In genomic region chr3:154332213-154332530, GRCm38 (mm10) we compare ENCODE assay signal across 8 mouse cellular contexts. TPM values are rescaled to one million over a fixed set of nuclear protein-coding genes. Genes with fewer than 3 reads are reported as not detected.
DNase-seq lines count a peak whose midpoint lies in the region; ATAC-seq and TF ChIP-seq lines count a peak whose summit lies in the region.

No protein-coding gene starts in this region.

- H3K27ac ChIP-seq in embryonic facial prominence, embryonic 14.5 days (replicated peaks; ENCODE audit: low read depth, low read length), result peak overlapping the region; percentile 91
- no peak overlapping the region for H3K27ac ChIP-seq in hindbrain, embryonic 16.5 days (ENCODE audit: low read depth, low read length)
- no peak overlapping the region for H3K27ac ChIP-seq in liver, embryonic 13.5 days
- H3K27ac ChIP-seq in thymus, adult 2 months (ENCODE audit: control insufficient read depth, insufficient read depth, low read length), result no peak overlapping the region

- H3K36me3 ChIP-seq in embryonic facial prominence, embryonic 14.5 days (ENCODE audit: control insufficient read depth, insufficient read depth, low read length), result no peaks in the 10 kb centered on the region
- no peaks in the 10 kb centered on the region for H3K36me3 ChIP-seq in hindbrain, embryonic 16.5 days (ENCODE audit: control insufficient read depth, insufficient read depth, low read length)
- no peaks in the 10 kb centered on the region for H3K36me3 ChIP-seq in liver, embryonic 13.5 days
- no peaks in the 10 kb centered on the region for H3K36me3 ChIP-seq in thymus, adult 2 months (ENCODE audit: control insufficient read depth, insufficient read depth, low read length)

- 3% methylated on average over 20 of the region's 20 CpGs for WGBS in embryonic facial prominence, embryonic 14.5 days
- 1% methylated on average over 20 of the region's 20 CpGs for WGBS in hindbrain, embryonic 16.5 days
- 1% methylated on average over 20 of the region's 20 CpGs for WGBS in liver, embryonic 13.5 days (ENCODE audit: insufficient replicate concordance)
- WGBS in thymus, adult 2 months, result 3% methylated on average over 20 of the region's 20 CpGs

- H3K4me1 ChIP-seq in embryonic facial prominence, embryonic 14.5 days (ENCODE audit: control insufficient read depth, insufficient read depth, low read length), result no peaks in the 10 kb centered on the region
- peaks cover 9% of the 10 kb centered on the region for H3K4me1 ChIP-seq in hindbrain, embryonic 16.5 days (ENCODE audit: control insufficient read depth, insufficient read depth, low read depth, low read length)
- peaks cover 13% of the 10 kb centered on the region for H3K4me1 ChIP-seq in liver, embryonic 13.5 days (replicated peaks)
- no peaks in the 10 kb centered on the region for H3K4me1 ChIP-seq in thymus, adult 2 months (replicated peaks; ENCODE audit: control insufficient read depth, insufficient read depth, low read length)

- H3K27me3 ChIP-seq in embryonic facial prominence, embryonic 14.5 days (replicated peaks; ENCODE audit: control insufficient read depth, insufficient read depth, low read length), result peaks cover 85% of the 10 kb centered on the region
- H3K27me3 ChIP-seq in hindbrain, embryonic 16.5 days (replicated peaks; ENCODE audit: control insufficient read depth, insufficient read depth, low read length), result peaks cover 45% of the 10 kb centered on the region
- peaks cover 97% of the 10 kb centered on the region for H3K27me3 ChIP-seq in liver, embryonic 13.5 days
- H3K27me3 ChIP-seq in thymus, adult 2 months (ENCODE audit: control insufficient read depth, insufficient read depth, low read length), result peaks cover 19% of the 10 kb centered on the region

- H3K9ac ChIP-seq in embryonic facial prominence, embryonic 14.5 days (ENCODE audit: low read depth, low read length), result peak overlapping the region; percentile 85
- H3K9ac ChIP-seq in hindbrain, embryonic 16.5 days (ENCODE audit: low read depth, low read length), result no peak overlapping the region
- no peak overlapping the region for H3K9ac ChIP-seq in liver, embryonic 13.5 days

- H3K4me2 ChIP-seq in embryonic facial prominence, embryonic 14.5 days (ENCODE audit: low read depth, low read length), result peak overlapping the region; percentile 70
- peak overlapping the region; percentile 32 for H3K4me2 ChIP-seq in hindbrain, embryonic 16.5 days (ENCODE audit: low read length)
- H3K4me2 ChIP-seq in liver, embryonic 13.5 days, result peak overlapping the region; percentile 39

- no peak for TF ChIP-seq POLR2A in thymus, adult 2 months (IDR thresholded peaks at IDR 0.05; ENCODE audit: control insufficient read depth, extremely low read depth, insufficient read depth, low read length, poor library complexity)

- TF ChIP-seq CTCF in thymus, adult 2 months (IDR thresholded peaks at IDR 0.05; ENCODE audit: borderline replicate concordance, control insufficient read depth, extremely low read depth, insufficient read depth, low read length, poor library complexity), result no peak

- H3K4me3 ChIP-seq in embryonic facial prominence, embryonic 14.5 days (ENCODE audit: low read depth, low read length), result peak overlapping the region; percentile 59
- peak overlapping the region; percentile 12; the same call in 1 of the 2 replicates for H3K4me3 ChIP-seq in hindbrain, embryonic 16.5 days (ENCODE audit: low read length)
- H3K4me3 ChIP-seq in liver, embryonic 13.5 days (replicated peaks), result peak overlapping the region; percentile 32
- no peak overlapping the region for H3K4me3 ChIP-seq in thymus, adult 2 months (ENCODE audit: control insufficient read depth, insufficient read depth, low read length)

- no peaks in the 10 kb centered on the region for H3K9me3 ChIP-seq in embryonic facial prominence, embryonic 14.5 days (ENCODE audit: control insufficient read depth, low read length)
- H3K9me3 ChIP-seq in hindbrain, embryonic 16.5 days (ENCODE audit: control insufficient read depth, low read length), result no peaks in the 10 kb centered on the region
- H3K9me3 ChIP-seq in liver, embryonic 13.5 days (replicated peaks), result no peaks in the 10 kb centered on the region

- DNase-seq in adrenal gland, postnatal 10 days, result peak; percentile 27
- DNase-seq in adrenal gland, adult 18-20 months (ENCODE audit: low spot score in 2 of 2), result no peak
- DNase-seq in embryonic facial prominence, embryonic 14.5 days (ENCODE audit: low spot score), result no peak
- DNase-seq in liver, embryonic 13.5 days, result no peak
- no peak for DNase-seq in thymus, adult 2 months
- DNase-seq in adipocyte (ENCODE audit: low spot score), result no peak

- no peak for ATAC-seq in embryonic facial prominence, embryonic 14.5 days (ENCODE audit: low read depth)
- no peak for ATAC-seq in hindbrain, embryonic 16.5 days
- ATAC-seq in liver, embryonic 13.5 days (ENCODE audit: low read depth), result no peak; the same call in 1 of the 2 replicates
- ATAC-seq in megakaryocyte-erythroid progenitor cell, adult 5-6 weeks (replicated peaks; ENCODE audit: low FRiP score, low TSS enrichment, poor library complexity, severe bottlenecking), result no peak

RNA-seq across cellular contexts. Expression of gene Lhx8, which starts 1.7 kb away (rescaled TPM):
- 1 to 10 TPM in 1 of 2 experiments, under 1 TPM in 1; 0.75 to 1.7 TPM for total RNA-seq in adrenal gland, postnatal 10 days (2021)
- under 1 TPM; 0.13 to 0.36 TPM for total RNA-seq in adrenal gland, adult 18-20 months (2021)
- polyA plus RNA-seq in embryonic facial prominence, embryonic 14.5 days (2014; fragmentation: Nextera tagmentation; extraction: Ambion mirVana), result 12.0 and 15.1 TPM in 2 replicates
- polyA plus RNA-seq in hindbrain, embryonic 16.5 days (2015; fragmentation: Nextera tagmentation; extraction: Ambion mirVana), result 0.29 and 2.0 TPM in 2 replicates
- not detected in 2 replicates for polyA plus RNA-seq in liver, embryonic 13.5 days (2015; fragmentation: Nextera tagmentation; extraction: Ambion mirVana)
- polyA plus RNA-seq in thymus, adult 2 months (2012; rRNA removed), result 0.32 and 0.57 TPM in 2 replicates
- total RNA-seq in megakaryocyte-erythroid progenitor cell, adult 5-6 weeks (2014; fragmentation: Nextera tagmentation), result not detected in 2 replicates
- total RNA-seq in megakaryocyte-erythroid progenitor cell, adult 5-6 weeks (2017), result not detected in 2 replicates
